Mouse (Mus musculus) brain, embryonic 18.5 days (tissue): ENCODE measurements at regions not wholly inside any gene's neighbourhood (a gene's known extent, or its start where the extent isn't known, plus 50 kb on each side); places are given as distances from the start of the nearest gene placed in this dataset.
"Not testable (repeated sequence)": the region's sequence is repeated elsewhere in the genome, so short reads cannot be mapped to it uniquely, and the experiment has no call there.

Experiments used
- DNase-seq: peaks from one replicate; pipeline ENCODE4 v3.0.0-alpha.2; 2012; ENCODE audit warnings: low read depth, low spot score

GRCm38 (mm10) chr8:34305542-34306485 is 194.3 kb upstream of the Gm10131 start:
- no peak for DNase-seq

DNA sequence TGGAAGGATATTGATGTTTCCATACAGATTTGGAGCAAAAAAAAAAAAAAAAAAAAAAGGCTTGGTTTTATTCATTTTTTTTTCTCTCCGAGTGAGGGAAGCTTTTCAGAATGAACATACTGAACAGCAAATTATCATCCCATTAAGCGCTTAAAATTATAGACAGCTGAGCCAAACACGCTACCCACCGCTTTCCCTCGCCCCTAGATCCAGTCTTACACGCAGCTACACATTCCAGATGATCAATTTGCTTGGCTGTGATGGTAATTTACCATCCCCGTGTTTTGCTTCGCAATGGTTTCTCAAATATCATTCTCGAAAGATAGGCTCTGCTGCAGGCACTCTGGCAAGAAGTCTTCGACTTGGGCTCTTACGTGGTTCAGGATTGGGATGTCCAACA is 192.3 kb upstream of the Gm10131 start:
- no peak for DNase-seq

- DNase-seq: no peak
These were observed 188.9 kb upstream of the Gm10131 start for GRCm38 (mm10) chr8:34300331-34300903.

DNA sequence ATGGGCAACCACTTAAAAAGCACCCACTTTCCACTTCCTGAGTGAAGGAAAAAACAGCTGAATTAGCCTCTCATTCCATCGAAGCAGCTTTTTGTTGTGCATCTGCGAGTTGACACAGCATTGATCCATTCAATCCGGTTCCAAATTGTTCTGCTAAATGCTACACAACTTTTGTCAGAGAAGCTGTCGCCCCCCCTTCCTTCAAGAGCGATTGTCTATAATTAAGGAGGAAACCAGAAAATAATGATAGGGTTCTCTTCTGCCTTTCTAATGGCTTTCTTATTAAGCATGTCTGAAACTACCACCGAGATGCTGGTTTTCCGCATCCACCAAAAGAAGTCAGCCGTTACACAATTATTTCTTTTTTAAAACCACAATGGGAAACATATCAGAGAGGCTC is 183.2 kb upstream of the Gm10131 start:
- DNase-seq: no peak

DNA sequence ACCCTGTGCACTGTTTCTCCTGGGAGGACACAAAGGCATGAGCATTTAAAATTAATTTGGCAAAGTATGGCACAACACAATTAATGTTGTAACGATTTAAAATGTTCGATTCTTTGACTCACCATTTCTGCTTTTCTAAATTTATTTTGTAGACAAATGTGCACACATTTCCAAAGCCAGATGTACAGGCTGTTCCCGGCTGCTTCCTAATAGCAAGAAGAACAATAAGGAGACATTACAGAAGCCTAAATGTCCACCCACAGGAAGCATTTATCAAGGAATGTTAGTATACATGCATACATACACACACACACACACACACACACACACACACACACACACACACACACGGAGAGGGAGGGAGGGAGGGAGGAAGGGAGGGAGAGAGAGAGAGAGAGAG is 179.1 kb upstream of the Gm10131 start:
- DNase-seq: no peak

DNA sequence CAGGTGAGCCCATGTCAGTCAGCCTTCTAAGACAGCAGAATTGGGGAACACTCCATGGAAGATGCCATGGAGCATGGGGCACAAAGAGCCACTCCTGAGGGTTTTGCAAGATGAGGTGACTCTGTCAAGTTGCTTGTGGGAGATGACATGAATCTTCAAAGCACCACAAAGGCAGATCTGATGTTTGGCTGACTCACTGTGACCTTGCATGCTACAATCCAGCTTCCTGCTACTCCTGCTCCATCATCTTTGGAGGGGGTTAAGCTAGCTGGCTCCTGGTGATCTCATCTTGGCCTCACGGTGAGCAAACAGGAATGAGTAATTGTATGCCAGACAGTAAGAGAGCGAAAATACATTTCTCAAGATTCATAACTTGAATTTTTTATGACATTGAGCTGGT is 176.3 kb upstream of the Gm10131 start:
- no peak for DNase-seq

DNA sequence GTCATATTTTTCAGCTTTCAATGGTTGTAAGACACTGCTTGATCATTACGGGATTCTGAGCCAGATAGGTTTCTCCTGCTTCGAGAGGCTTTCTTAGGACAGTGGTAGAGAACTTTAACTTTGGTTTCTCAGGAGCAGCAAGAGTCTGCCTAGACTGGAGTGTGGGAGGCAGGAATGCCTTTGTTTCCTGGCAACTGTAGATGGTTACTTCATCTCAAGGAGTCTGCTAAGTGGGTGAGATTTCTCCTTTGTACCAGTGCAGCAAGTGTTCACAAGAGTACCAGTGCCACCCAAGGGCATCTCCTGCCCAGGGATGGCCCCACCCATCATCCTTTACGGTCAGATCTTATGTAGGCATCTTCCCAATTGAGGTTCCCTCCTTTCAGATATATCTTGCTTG is 173.0 kb upstream of the Gm10131 start:
- no peak for DNase-seq

DNA sequence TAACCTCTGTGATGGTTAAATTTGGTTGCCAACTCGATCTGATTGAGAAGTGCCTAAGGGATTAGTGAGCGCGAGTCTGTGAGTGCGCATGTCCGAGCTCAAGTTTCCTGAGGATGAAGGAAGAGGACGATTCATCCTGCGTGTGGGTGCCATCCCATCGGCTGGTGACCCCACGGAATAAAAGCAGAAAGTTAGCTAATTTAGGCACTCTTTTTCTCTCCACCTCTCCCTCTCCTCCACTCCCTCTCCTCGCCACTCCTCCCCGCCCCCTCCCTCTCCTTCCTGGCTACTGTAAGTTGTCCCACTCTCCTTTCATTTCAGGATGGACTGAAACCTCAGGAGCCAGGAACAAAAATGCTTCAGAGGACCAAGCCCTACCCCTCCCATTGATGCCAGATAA is 168.9 kb upstream of the Gm10131 start:
- DNase-seq: no peak

DNA sequence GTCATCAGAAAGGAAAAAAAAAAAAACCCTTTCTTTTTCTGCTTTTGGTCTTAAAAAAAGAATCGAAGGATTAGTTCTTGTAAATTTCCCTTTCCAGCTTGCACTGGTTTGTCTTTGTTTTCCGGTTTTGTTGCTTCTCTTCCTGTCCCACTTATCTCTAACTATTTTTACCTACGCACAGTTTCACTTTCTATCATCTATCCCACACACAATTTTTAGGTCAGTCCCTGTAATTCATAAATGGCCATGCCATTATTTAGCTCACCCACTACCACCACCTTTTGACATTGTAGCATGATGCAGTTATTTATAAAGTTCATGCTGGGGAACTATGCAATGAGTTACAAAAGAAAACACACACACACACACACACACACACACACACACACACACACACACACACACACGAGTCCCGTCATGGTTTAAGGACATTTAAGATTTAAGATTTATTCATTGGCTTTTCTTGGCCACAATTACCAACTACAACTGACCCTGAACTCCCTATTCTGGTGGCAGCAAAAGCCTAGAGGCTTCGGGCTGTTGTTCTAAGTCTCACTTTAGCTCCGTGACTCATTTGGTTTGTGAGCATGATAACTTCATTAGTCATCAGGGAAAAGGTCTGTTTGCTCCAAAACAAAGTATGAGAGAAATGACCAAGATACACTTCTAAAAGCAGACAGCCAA is 164.6 kb upstream of the Gm10131 start:
- no peak for DNase-seq

DNA sequence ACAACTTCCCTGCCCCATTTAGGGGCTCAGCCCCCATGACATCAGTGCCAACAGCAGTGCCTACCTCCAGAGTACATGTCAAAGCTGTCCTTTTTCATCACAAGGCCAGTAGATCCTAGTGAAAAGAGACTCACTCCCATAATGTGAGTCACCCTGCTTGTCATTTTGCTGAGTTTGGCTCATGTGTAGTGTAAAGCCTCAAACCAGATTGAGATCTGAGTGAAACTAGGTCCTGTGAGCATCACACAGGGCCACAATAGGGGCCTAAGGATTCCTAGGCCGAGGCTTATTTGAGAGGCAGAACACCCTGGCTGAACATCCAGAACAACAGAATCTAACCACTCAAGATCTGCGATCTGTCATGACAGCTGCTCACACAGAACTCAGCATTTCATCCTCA is 163.3 kb upstream of the Gm10131 start:
- DNase-seq: not testable (repeated sequence)

- no peak for DNase-seq
These were observed 162.6 kb upstream of the Gm10131 start for GRCm38 (mm10) chr8:34274171-34274570.

DNA sequence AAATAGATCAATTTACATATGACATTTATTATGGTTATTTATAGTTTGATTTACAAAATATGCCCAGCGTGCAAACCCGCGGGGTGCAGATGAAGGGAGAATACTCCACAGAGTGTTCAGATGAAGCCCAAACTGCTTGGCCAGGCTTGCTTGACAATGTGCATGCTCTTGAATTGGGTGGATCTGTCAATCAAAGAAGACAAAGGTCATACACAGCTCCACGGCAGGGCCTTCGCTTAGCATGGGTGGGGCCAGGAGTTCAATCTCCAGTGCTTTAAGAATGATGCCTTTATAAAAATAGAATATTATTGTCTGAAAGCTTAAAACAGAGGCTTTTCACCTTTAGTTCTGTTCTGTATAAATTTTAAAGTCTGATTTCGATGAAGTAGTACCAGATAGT is 158.3 kb upstream of the Gm10131 start:
- no peak for DNase-seq

DNA sequence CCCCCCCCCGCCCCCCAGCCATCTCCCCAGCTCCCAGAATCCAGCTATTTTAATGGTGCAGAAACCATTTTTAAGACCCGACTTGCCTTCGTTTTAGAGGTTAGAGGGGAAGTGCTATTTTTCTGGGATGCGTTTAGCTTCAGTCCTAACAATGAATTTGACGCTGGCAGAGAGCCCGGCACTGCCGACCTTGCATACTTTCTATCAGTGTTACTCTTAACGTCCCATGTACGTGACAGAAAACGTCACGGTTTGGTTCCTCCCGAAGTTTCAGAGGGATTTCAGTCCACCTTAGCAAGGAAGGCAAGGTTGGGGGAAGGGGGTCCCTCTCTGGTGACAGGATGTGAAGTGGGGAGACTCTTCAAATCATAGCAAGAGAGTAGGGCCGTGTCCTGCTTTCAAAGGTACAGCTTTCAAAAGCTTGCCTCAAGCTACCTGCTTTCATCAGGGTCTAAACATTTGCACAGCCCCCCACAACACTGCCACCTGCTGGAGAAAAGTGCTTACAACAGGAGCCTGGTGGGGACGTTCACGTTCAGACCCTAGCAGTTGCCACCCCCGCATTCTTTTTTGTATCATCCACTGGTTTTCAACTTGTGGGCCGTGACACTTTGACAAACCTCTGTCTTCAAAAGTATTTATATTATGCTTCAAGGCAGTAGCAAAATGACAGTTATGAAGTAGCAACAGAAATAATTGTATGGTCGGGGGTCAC is 157.4 kb upstream of the Gm10131 start:
- DNase-seq: no peak

- no peak for DNase-seq
These were observed 143.4 kb upstream of the Gm10131 start for GRCm38 (mm10) chr8:34254978-34255377.

GRCm38 (mm10) chr8:34251934-34252333 is 140.4 kb upstream of the Gm10131 start:
- DNase-seq: no peak

DNA sequence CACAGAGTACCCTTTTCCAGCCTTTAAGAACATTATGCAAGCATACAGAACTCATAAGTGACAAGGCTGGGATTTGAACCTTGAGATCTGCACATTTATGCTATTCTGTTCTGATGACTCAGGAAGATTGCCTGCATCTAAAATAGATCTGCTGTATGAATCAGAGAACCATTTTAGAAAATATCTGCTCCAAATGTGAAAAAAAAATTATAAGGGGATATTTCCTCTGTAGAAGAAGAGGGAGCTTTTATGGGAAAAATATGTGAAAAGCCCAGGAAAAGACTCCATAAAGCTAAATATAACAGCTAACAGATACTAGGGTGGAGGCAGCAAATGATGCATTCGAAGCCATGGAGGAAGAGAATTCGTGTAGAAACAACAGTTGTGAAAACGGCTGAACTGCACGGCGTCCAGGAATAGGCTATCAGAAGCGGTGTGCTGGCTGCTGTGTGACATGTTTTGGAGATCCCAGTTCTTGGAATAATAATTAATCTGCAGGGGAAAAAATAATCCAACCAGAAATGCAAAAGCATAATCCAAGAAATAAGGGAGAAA is 127.9 kb upstream of the Gm10131 start:
- no peak for DNase-seq

GRCm38 (mm10) chr8:34233705-34234104 is 122.2 kb upstream of the Gm10131 start:
- no peak for DNase-seq

DNA sequence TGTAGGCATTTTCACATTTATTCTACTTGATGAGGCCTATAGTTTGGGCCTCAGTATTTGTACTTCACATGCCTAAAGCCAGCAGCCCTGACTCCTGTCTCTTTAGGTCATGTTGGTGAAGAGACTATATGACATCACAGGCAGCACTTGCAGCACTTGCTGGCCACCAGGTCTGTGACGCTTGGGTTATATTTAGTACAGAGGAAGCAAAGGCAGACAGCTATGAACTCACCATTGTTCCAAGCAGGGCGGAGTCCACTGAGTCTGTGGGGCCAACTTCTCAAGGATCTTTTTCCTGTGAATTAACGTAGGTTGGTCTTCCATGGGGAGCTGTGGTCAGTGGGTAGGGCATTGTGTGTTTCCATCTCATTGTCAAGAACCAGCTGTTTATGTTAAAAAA is 117.9 kb upstream of the Gm10131 start:
- no peak for DNase-seq

DNA sequence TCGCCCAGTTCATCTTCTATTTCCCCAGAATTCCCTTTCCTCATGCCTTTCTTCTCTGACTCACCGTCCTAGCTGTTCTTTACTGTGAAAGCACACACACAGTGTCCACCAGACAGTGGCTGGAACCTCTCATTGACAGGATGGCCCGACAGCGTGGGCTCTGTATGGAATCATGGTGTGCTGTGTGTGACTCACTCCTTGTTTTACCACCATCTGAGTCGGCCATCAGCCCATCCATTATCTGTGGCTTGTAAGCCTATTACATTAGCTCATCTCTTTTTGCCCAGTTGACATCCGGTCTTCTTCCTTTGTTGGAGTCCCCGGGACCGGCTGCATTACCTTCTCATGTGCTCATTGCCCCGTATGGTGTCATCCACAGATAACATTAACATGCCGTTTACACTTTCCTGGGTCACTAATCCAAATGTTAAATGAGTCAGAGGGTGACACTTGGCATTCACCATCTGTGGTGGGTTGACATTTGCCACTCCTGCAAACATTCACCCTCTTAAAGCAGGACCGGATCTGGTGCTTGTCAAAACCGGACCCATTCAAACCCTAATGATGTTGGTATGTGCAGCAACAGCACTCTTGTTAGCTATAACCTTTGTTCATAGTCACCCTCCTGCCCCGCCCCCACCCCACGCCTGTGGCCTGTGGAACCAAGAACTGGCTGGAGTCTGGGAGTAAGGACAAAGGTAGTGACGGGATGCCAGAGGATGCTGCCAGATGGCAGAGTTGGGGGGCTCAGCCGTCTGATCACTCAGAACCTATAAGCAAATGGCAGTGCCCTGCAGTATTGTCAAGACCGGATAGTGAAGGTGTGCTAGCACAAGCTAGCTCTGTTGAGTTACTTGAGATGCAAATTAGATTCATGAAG is 113.7 kb upstream of the Gm10131 start:
- no peak for DNase-seq

GRCm38 (mm10) chr8:34222187-34222586 is 110.7 kb upstream of the Gm10131 start:
- DNase-seq: no peak
